Mouse (Mus musculus) heart, adult 11 months (tissue): ENCODE measurements around the gene Tas2r134.
A peak's percentile ranks its signal among the peaks of the same experiment; 100 is the strongest.

Source experiments
- DNase-seq: peaks from one replicate; pipeline ENCODE4 v3.0.0; 2022

Gene Tas2r134

DNA sequence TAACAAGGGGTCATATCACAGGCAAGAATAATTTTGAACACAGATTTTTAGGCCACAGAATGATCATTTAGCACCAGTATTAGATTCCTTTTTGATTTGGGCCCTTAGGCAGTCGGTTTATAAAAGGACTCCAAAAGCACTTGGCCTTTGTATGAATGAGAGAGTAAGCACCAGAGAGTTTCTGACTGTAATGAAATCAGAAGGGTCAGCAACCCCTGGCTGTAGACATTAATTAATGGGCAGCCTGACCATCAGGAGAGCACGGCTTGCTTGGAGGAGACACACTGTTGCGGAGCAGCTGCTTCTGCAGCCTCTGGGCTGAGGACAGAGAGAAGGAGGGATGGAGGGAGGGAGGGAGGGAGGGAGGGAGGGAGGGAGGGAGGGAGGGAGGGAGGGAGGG, 30.4 kb downstream of the Tas2r134 start:
- peak; percentile 87 for DNase-seq

DNA sequence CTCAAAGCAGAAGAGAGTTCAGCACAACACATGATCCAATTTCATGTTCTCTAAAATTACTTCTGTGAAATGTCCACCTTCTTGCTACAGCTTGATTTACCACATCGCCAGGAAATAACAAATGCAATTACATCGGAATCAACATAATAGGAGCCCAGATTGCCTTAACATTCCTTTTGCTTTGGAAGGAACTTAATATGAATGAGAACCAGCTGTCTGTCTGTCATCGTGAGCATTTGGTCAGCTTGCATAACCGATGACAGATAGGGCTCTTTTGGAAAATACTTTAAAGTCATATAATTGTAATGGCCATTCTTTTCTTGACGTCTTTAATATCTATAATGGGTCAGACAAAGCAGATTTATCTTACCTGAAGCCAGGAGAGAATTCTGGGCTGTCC, 31.0 kb downstream of the Tas2r134 start:
- no peak for DNase-seq

DNA sequence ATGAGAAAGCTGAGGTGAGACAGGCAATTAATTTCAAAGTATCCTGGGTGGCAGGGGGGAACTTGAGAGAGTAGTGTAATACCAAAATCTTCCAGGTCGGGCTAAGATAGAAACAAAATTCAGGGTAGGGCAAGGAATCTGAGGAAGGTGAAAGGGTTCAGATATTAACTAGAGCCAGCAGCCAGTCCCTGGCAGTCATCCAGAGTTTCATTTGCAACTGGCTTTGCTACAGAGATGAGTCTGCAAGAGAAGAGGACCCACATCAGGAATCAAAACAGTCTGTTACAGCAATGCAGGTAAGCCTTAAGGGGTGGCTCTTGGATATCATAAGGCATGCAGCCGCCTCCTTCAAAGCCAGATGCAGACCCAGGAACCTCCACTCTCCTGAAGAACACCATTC, 47.0 kb downstream of the Tas2r134 start:
- no peak for DNase-seq
